Mouse (Mus musculus) MEL (cell line): ENCODE measurements at regions not wholly inside any gene's neighbourhood (a gene's known extent, or its start where the extent isn't known, plus 50 kb on each side); places are given as distances from the start of the nearest gene placed in this dataset.

Source experiments
- DNase-seq: peaks from one replicate; pipeline ENCODE4 v3.0.0; 2011; ENCODE audit warnings: low read depth, low spot score
- H3K27ac ChIP-seq: 2 replicates; pipeline ENCODE4 v1.5.1; 2012; ENCODE audit warnings: low read depth, mild to moderate bottlenecking, control low read depth, low read length, moderate library complexity; ENCODE audit not compliant: control insufficient read depth
- H3K27me3 ChIP-seq, 2 experiments: fragments of 150-350 bp in 1 of 2; sonication (generic) in 1 of 2; 2 replicates each; pipeline ENCODE4 v1.6.1; 2012; ENCODE audit warnings: low read length in 2 of 2, mild to moderate bottlenecking in 2 of 2, improper control_type of control experiment in 1 of 2, moderate library complexity in 1 of 2; ENCODE audit not compliant: insufficient read depth in 2 of 2, control insufficient read depth in 1 of 2
- H3K36me3 ChIP-seq, 2 experiments: 2 replicates each; pipeline ENCODE4 v1.6.1; 2012 to 2014; ENCODE audit warnings: low read length in 2 of 2, improper control_type of control experiment in 1 of 2, inconsistent platforms in 1 of 2, mild to moderate bottlenecking in 1 of 2; ENCODE audit not compliant: insufficient read depth in 2 of 2, control insufficient read depth in 1 of 2
- H3K4me1 ChIP-seq, 2 experiments: fragments of 150-350 bp in 1 of 2; sonication (generic) in 1 of 2; 2 replicates each; pipeline ENCODE4 v1.6.1; 2012; ENCODE audit warnings: low read length in 2 of 2, improper control_type of control experiment in 1 of 2, mild to moderate bottlenecking in 1 of 2; ENCODE audit not compliant: insufficient read depth in 2 of 2, control insufficient read depth in 1 of 2
- H3K4me3 ChIP-seq, 2 experiments: fragments of 150-350 bp in 1 of 2; sonication (generic) in 1 of 2; 2 replicates each; pipeline ENCODE4 v1.5.1; 2012; ENCODE audit warnings: low read depth in 2 of 2, low read length in 2 of 2, mild to moderate bottlenecking in 2 of 2, moderate library complexity in 2 of 2, control low read depth in 1 of 2, improper control_type of control experiment in 1 of 2; ENCODE audit not compliant: control insufficient read depth in 1 of 2, insufficient read depth in 1 of 2
- H3K79me2 ChIP-seq: 2 replicates; pipeline ENCODE4 v1.6.1; 2012; ENCODE audit warnings: mild to moderate bottlenecking, low read length, moderate library complexity; ENCODE audit not compliant: control insufficient read depth, poor library complexity, insufficient read depth
- H3K9ac ChIP-seq: 2 replicates; pipeline ENCODE4 v1.6.1; 2012; ENCODE audit warnings: low read depth, mild to moderate bottlenecking, control low read depth, low read length, moderate library complexity; ENCODE audit not compliant: control insufficient read depth, poor library complexity, severe bottlenecking
- H3K9me3 ChIP-seq: fragments of 150-350 bp; sonication (generic); replicated peaks from 2 replicates; pipeline ENCODE4 v1.6.1; 2012; ENCODE audit warnings: mild to moderate bottlenecking, low read length, improper control_type of control experiment, moderate library complexity; ENCODE audit not compliant: insufficient read depth
- BHLHE40 ChIP-seq: IDR thresholded peaks from 2 replicates; pipeline ENCODE4 v1.6.1; 2012; ENCODE audit warnings: low read depth, mild to moderate bottlenecking, inconsistent platforms, low read length, improper control_type of control experiment, borderline replicate concordance
- CHD1 ChIP-seq: IDR thresholded peaks from 2 replicates; pipeline ENCODE4 v1.6.1; 2012; ENCODE audit warnings: low read depth, mild to moderate bottlenecking, inconsistent platforms, low read length, improper control_type of control experiment
- CHD2 ChIP-seq: IDR thresholded peaks from 2 replicates; pipeline ENCODE4 v1.6.1; 2011; ENCODE audit warnings: low read length, improper control_type of control experiment
- E2F4 ChIP-seq: IDR thresholded peaks from 2 replicates; pipeline ENCODE4 v1.6.1; 2011; ENCODE audit warnings: low read depth, low read length, improper control_type of control experiment, borderline replicate concordance
- EP300 ChIP-seq, 2 experiments: IDR thresholded peaks; 2 replicates each; pipeline ENCODE4 v1.6.1; 2011; ENCODE audit warnings: improper control_type of control experiment in 2 of 2, low read length in 2 of 2, low read depth in 1 of 2, mild to moderate bottlenecking in 1 of 2
- ETS1 ChIP-seq: IDR thresholded peaks from 2 replicates; pipeline ENCODE4 v1.6.1; 2012; ENCODE audit warnings: low read depth, mild to moderate bottlenecking, inconsistent platforms, low read length, improper control_type of control experiment, moderate library complexity
- GABPA ChIP-seq: IDR thresholded peaks from 2 replicates; pipeline ENCODE4 v1.6.1; 2012; ENCODE audit warnings: low read depth, mild to moderate bottlenecking, inconsistent platforms, low read length, improper control_type of control experiment, moderate library complexity
- JUND ChIP-seq: IDR thresholded peaks from 2 replicates; pipeline ENCODE4 v1.6.1; 2011; ENCODE audit warnings: low read depth, mild to moderate bottlenecking, improper control_type of control experiment, low read length
- KAT2A ChIP-seq: conservative IDR thresholded peaks from 2 replicates; pipeline ENCODE4 v1.6.1; 2012; ENCODE audit warnings: low read depth, low read length, improper control_type of control experiment, inconsistent platforms
- MAFK ChIP-seq: IDR thresholded peaks from 2 replicates; pipeline ENCODE4 v1.6.1; 2011; ENCODE audit warnings: low read depth, mild to moderate bottlenecking, low read length, improper control_type of control experiment, borderline replicate concordance
- MAX ChIP-seq: IDR thresholded peaks from 2 replicates; pipeline ENCODE4 v1.6.1; 2011; ENCODE audit warnings: low read length, improper control_type of control experiment
- MXI1 ChIP-seq: IDR thresholded peaks from 2 replicates; pipeline ENCODE4 v1.6.1; 2011; ENCODE audit warnings: mild to moderate bottlenecking, low read depth, low read length, improper control_type of control experiment
- POLR2A ChIP-seq, 2 experiments: IDR thresholded peaks; 2 replicates each; pipeline ENCODE4 v1.6.1; 2011 to 2012; ENCODE audit warnings: low read length in 2 of 2, mild to moderate bottlenecking in 2 of 2, control low read depth in 1 of 2, improper control_type of control experiment in 1 of 2, low read depth in 1 of 2, moderate library complexity in 1 of 2; ENCODE audit not compliant: control insufficient read depth in 1 of 2, insufficient read depth in 1 of 2, poor library complexity in 1 of 2
- POLR2AphosphoS2 ChIP-seq: IDR thresholded peaks from 2 replicates; pipeline ENCODE4 v1.6.1; 2011; ENCODE audit warnings: low read length, improper control_type of control experiment
- POLR2AphosphoS5 ChIP-seq: IDR thresholded peaks from 2 replicates; pipeline ENCODE4 v1.6.1; 2012; ENCODE audit warnings: low read depth, borderline replicate concordance, mild to moderate bottlenecking, inconsistent platforms, low read length, moderate library complexity, mixed read lengths
- RCOR1 ChIP-seq: IDR thresholded peaks from 2 replicates; pipeline ENCODE4 v1.6.1; 2012; ENCODE audit warnings: low read depth, mild to moderate bottlenecking, inconsistent platforms, low read length, improper control_type of control experiment
- USF1 ChIP-seq: IDR thresholded peaks from 2 replicates; pipeline ENCODE4 v1.6.1; 2014; ENCODE audit warnings: low read depth, mild to moderate bottlenecking, inconsistent platforms, low read length, improper control_type of control experiment, moderate library complexity
- USF2 ChIP-seq, 2 experiments: IDR thresholded peaks; 2 replicates each; pipeline ENCODE4 v1.6.1; 2011 to 2012; ENCODE audit warnings: improper control_type of control experiment in 2 of 2, low read length in 2 of 2, borderline replicate concordance in 1 of 2, inconsistent platforms in 1 of 2, low read depth in 1 of 2, mild to moderate bottlenecking in 1 of 2; ENCODE audit not compliant: insufficient read depth in 1 of 2
- ZC3H11A ChIP-seq: IDR thresholded peaks from 2 replicates; pipeline ENCODE4 v1.6.1; 2012; ENCODE audit warnings: low read depth, mild to moderate bottlenecking, inconsistent platforms, low read length, improper control_type of control experiment
- ZKSCAN1 ChIP-seq: IDR thresholded peaks from 2 replicates; pipeline ENCODE4 v1.6.1; 2012; ENCODE audit warnings: low read depth, mild to moderate bottlenecking, inconsistent platforms, low read length, improper control_type of control experiment, moderate library complexity
- ZMIZ1 ChIP-seq: IDR thresholded peaks from 2 replicates; pipeline ENCODE4 v1.6.1; 2012; ENCODE audit warnings: low read depth, mild to moderate bottlenecking, inconsistent platforms, low read length, improper control_type of control experiment, moderate library complexity
- ZNF384 ChIP-seq: IDR thresholded peaks from 2 replicates; pipeline ENCODE4 v1.6.1; 2012; ENCODE audit warnings: low read depth, mild to moderate bottlenecking, inconsistent platforms, low read length, improper control_type of control experiment

- Histone ChIP-seq H3K9ac (no peak overlapping the region), H3K4me1 (no peaks in the 10 kb centered on the region), H3K27me3 (no peaks in the 10 kb centered on the region), H3K79me2 (no peaks in the 10 kb centered on the region), H3K4me3 (no peak overlapping the region), H3K9me3 (no peaks in the 10 kb centered on the region), H3K36me3 (no peaks in the 10 kb centered on the region), H3K27ac (no peak overlapping the region)
- no peak for DNase-seq
- TF ChIP-seq POLR2AphosphoS5 (no peak), GABPA (no peak), MXI1 (no peak), ZKSCAN1 (no peak), EP300 (IDR thresholded peaks at IDR 0.05; ENCODE audit: low read depth in 1 of 2, low read length in 2 of 2) (no peak), E2F4 (no peak), KAT2A (no peak), USF2 (IDR thresholded peaks at IDR 0.05; ENCODE audit: borderline replicate concordance in 1 of 2, insufficient read depth in 1 of 2, low read depth in 1 of 2, low read length in 2 of 2) (no peak), CHD2 (no peak), MAFK (no peak), ZC3H11A (no peak)
Measured at GRCm38 (mm10) chr17:79172328-79172727, 120.6 kb downstream of the Qpct start.

DNA sequence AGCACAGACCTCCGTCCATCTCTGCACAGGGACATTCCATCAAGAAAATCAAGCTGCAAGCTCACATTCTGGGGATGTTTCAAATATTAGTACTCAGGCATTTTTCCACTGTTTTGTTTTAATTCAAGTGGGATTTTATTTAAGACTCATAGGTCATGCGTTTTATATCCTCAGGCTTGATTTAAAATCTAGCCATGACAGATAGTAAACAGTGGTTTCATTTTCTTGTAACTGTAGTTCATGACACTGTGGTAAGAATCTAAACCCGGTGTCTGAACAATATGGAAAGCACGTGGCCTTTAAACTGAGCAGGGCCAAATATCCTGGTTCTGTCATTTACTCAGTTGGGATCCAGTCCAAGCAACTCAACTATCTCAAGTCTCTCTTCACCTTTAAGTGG, 119.0 kb downstream of the Qpct start:
- H3K4me1 ChIP-seq: no peaks in the 10 kb centered on the region
- no peaks in the 10 kb centered on the region for H3K27me3 ChIP-seq
- no peak for DNase-seq
- no peaks in the 10 kb centered on the region for H3K9me3 ChIP-seq
- no peak overlapping the region for H3K27ac ChIP-seq
- H3K4me3 ChIP-seq: no peak overlapping the region
- H3K36me3 ChIP-seq: no peaks in the 10 kb centered on the region
- no peaks in the 10 kb centered on the region for H3K79me2 ChIP-seq
- H3K9ac ChIP-seq: no peak overlapping the region
- no peak for TF ChIP-seq POLR2A (IDR thresholded peaks at IDR 0.05; ENCODE audit: control insufficient read depth in 1 of 2, insufficient read depth in 1 of 2, low read depth in 1 of 2, low read length in 2 of 2, poor library complexity in 1 of 2)
- TF ChIP-seq ZMIZ1: no peak
- no peak for TF ChIP-seq ETS1
- TF ChIP-seq POLR2AphosphoS2: no peak
- no peak for TF ChIP-seq RCOR1
- no peak for TF ChIP-seq ZNF384
- TF ChIP-seq USF1: no peak
- no peak for TF ChIP-seq MAFK
- no peak for TF ChIP-seq MAX
- TF ChIP-seq CHD1: no peak
- TF ChIP-seq BHLHE40: no peak
- TF ChIP-seq KAT2A: no peak
- no peak for TF ChIP-seq JUND
- TF ChIP-seq GABPA: no peak
- TF ChIP-seq, all 39 proteins: peak for 0
